Comparison of ENCODE assay signal across 8 mouse cellular contexts in genomic region chr2:30771368-30771805, GRCm38 (mm10). TPM values are rescaled to one million over a fixed set of nuclear protein-coding genes. Genes with fewer than 3 reads are reported as not detected.
DNase-seq lines count a peak whose midpoint lies in the region; ATAC-seq and TF ChIP-seq lines count a peak whose summit lies in the region.

No protein-coding gene starts in this region.

- peak overlapping the region; percentile 98 for H3K27ac ChIP-seq in layer of hippocampus, adult 2 months
- peak overlapping the region; percentile 96 for H3K27ac ChIP-seq in heart, embryonic 16.5 days (ENCODE audit: low read length)
- peak overlapping the region; percentile 97 for H3K27ac ChIP-seq in liver, embryonic 14.5 days
- peak overlapping the region; percentile 72; the same call in 1 of the 2 replicates for H3K27ac ChIP-seq in stomach, embryonic 14.5 days (ENCODE audit: low read length)

- ATAC-seq in heart, embryonic 16.5 days (replicated peaks; ENCODE audit: extremely low read depth, insufficient read depth, low FRiP score), result 0 out of 2 replicates have a peak, but pooled peaks have one; percentile 5
- peak; percentile 3; the same call in 1 of the 2 replicates for ATAC-seq in liver, embryonic 14.5 days (ENCODE audit: insufficient read depth)
- ATAC-seq in stomach, embryonic 14.5 days (ENCODE audit: insufficient number of reproducible peaks, insufficient read depth, low FRiP score, low read depth), result no peak

- no peak for DNase-seq in layer of hippocampus, adult 2 months (ENCODE audit: low spot score in 2 of 2)
- no peak for DNase-seq in layer of hippocampus, adult 9-11 months
- DNase-seq in embryo, embryonic 10 days (ENCODE audit: low spot score), result peak; percentile 56
- no peak for DNase-seq in liver, embryonic 14.5 days (ENCODE audit: low read depth in 3 of 3, low spot score in 3 of 3)
- DNase-seq in ovary, adult 18-20 months (ENCODE audit: low spot score), result no peak
- no peak for DNase-seq in frontal cortex, adult 2 months (ENCODE audit: extremely low spot score in 1 of 2, low spot score in 1 of 2)

- H3K9ac ChIP-seq in heart, embryonic 16.5 days (ENCODE audit: low read length), result peak overlapping the region; percentile 85
- peak overlapping the region; percentile 87 for H3K9ac ChIP-seq in liver, embryonic 14.5 days (replicated peaks)
- peak overlapping the region; percentile 57 for H3K9ac ChIP-seq in stomach, embryonic 14.5 days (replicated peaks; ENCODE audit: low read depth, low read length)

- no peaks in the 10 kb centered on the region for H3K9me3 ChIP-seq in heart, embryonic 16.5 days (replicated peaks; ENCODE audit: control insufficient read depth, low read length)
- H3K9me3 ChIP-seq in liver, embryonic 14.5 days (ENCODE audit: control insufficient read depth, low read length), result no peaks in the 10 kb centered on the region
- no peaks in the 10 kb centered on the region for H3K9me3 ChIP-seq in stomach, embryonic 14.5 days (ENCODE audit: control insufficient read depth, low read depth, low read length)

- peaks cover 26% of the 10 kb centered on the region for H3K4me1 ChIP-seq in heart, embryonic 16.5 days (ENCODE audit: control insufficient read depth, insufficient read depth, low read length)
- peaks cover 44 to 55% of the 10 kb centered on the region in 2 experiments for H3K4me1 ChIP-seq in liver, embryonic 14.5 days (replicated peaks; ENCODE audit: control insufficient read depth in 2 of 2, insufficient read depth in 2 of 2, low read length in 1 of 2)
- peaks cover 21% of the 10 kb centered on the region; the same call in 1 of the 2 replicates for H3K4me1 ChIP-seq in stomach, embryonic 14.5 days (ENCODE audit: control insufficient read depth, insufficient read depth, low read length)

- H3K27me3 ChIP-seq in heart, embryonic 16.5 days (ENCODE audit: control insufficient read depth, insufficient read depth, low read length), result no peaks in the 10 kb centered on the region
- H3K27me3 ChIP-seq in liver, embryonic 14.5 days (ENCODE audit: control insufficient read depth, insufficient read depth, low read length), result no peaks in the 10 kb centered on the region
- no peaks in the 10 kb centered on the region for H3K27me3 ChIP-seq in stomach, embryonic 14.5 days (ENCODE audit: control insufficient read depth, insufficient read depth, low read length)

- peak overlapping the region; percentile 68 for H3K4me3 ChIP-seq in layer of hippocampus, adult 2 months
- peak overlapping the region; percentile 62 for H3K4me3 ChIP-seq in heart, embryonic 16.5 days (ENCODE audit: low read length)
- H3K4me3 ChIP-seq in liver, embryonic 14.5 days (ENCODE audit: insufficient read depth in 1 of 2, low read depth in 2 of 2, low read length in 2 of 2), result peak overlapping the region; percentile 65 to 74
- H3K4me3 ChIP-seq in stomach, embryonic 14.5 days (ENCODE audit: low read depth, low read length), result peak overlapping the region; percentile 47

- TF ChIP-seq EP300 in liver, embryonic 14.5 days (IDR thresholded peaks at IDR 0.05; ENCODE audit: low read depth), result no peak

- peak overlapping the region; percentile 95 for H3K4me2 ChIP-seq in heart, embryonic 16.5 days (ENCODE audit: low read depth, low read length)
- peak overlapping the region; percentile 97 for H3K4me2 ChIP-seq in liver, embryonic 14.5 days (ENCODE audit: low read depth)
- peak overlapping the region; percentile 98 for H3K4me2 ChIP-seq in stomach, embryonic 14.5 days (replicated peaks; ENCODE audit: low read depth, low read length)

- H3K36me3 ChIP-seq in heart, embryonic 16.5 days (ENCODE audit: control insufficient read depth, insufficient read depth), result no peaks in the 10 kb centered on the region
- H3K36me3 ChIP-seq in liver, embryonic 14.5 days (replicated peaks; ENCODE audit: control insufficient read depth, insufficient read depth, low read depth), result no peaks in the 10 kb centered on the region
- H3K36me3 ChIP-seq in stomach, embryonic 14.5 days (ENCODE audit: control insufficient read depth, insufficient read depth, low read length), result no peaks in the 10 kb centered on the region

- WGBS in heart, embryonic 16.5 days, result 2% methylated on average over 51 of the region's 51 CpGs
- WGBS in liver, embryonic 14.5 days (ENCODE audit: insufficient replicate concordance), result under 1% methylated on average over 51 of the region's 51 CpGs
- under 1% methylated on average over 48 of the region's 51 CpGs for WGBS in stomach, embryonic 14.5 days

- TF ChIP-seq CTCF in layer of hippocampus, adult 2 months (conservative IDR thresholded peaks at IDR 0.05), result no peak
- no peak for TF ChIP-seq CTCF in liver, embryonic 14.5 days (IDR thresholded peaks at IDR 0.05; ENCODE audit: low read depth)

RNA-seq across cellular contexts. Expression of gene 1700001O22Rik, which starts 32.1 kb away (rescaled TPM):
- 1 to 10 TPM; 4.9 to 5.4 TPM for total RNA-seq in layer of hippocampus, adult 2 months (2021)
- 2.2 and 2.7 TPM in 2 replicates for polyA plus RNA-seq in heart, embryonic 16.5 days (2015; fragmentation: Nextera tagmentation; extraction: Ambion mirVana)
- polyA plus RNA-seq in liver, embryonic 14.5 days (2012; rRNA removed), result not detected in 2 replicates
- not detected in 2 replicates for polyA plus RNA-seq in liver, embryonic 14.5 days (2014; fragmentation: Nextera tagmentation; extraction: Ambion mirVana)
- polyA plus RNA-seq in stomach, embryonic 14.5 days (2014; fragmentation: Nextera tagmentation; extraction: Ambion mirVana), result 2.5 and 3.3 TPM in 2 replicates
- 10.8 and 12.3 TPM in 2 replicates for polyA plus RNA-seq in frontal cortex, adult 2 months (2012; rRNA removed)

RNA-seq across cellular contexts. Expression of gene Ntmt1, which starts 36.2 kb away (rescaled TPM):
- total RNA-seq in layer of hippocampus, adult 2 months (2021), result 10 to 100 TPM; 33.1 to 33.5 TPM
- polyA plus RNA-seq in heart, embryonic 16.5 days (2015; fragmentation: Nextera tagmentation; extraction: Ambion mirVana), result 90.0 and 90.4 TPM in 2 replicates
- 12.0 and 14.5 TPM in 2 replicates for polyA plus RNA-seq in liver, embryonic 14.5 days (2012; rRNA removed)
- 23.3 and 25.6 TPM in 2 replicates for polyA plus RNA-seq in liver, embryonic 14.5 days (2014; fragmentation: Nextera tagmentation; extraction: Ambion mirVana)
- 99.1 and 101 TPM in 2 replicates for polyA plus RNA-seq in stomach, embryonic 14.5 days (2014; fragmentation: Nextera tagmentation; extraction: Ambion mirVana)
- 40.5 and 48.8 TPM in 2 replicates for polyA plus RNA-seq in frontal cortex, adult 2 months (2012; rRNA removed)

RNA-seq across cellular contexts. Expression of gene Asb6, which starts 58.7 kb away (rescaled TPM):
- 10 to 100 TPM; 36.7 to 40.8 TPM for total RNA-seq in layer of hippocampus, adult 2 months (2021)
- 20.1 and 22.5 TPM in 2 replicates for polyA plus RNA-seq in heart, embryonic 16.5 days (2015; fragmentation: Nextera tagmentation; extraction: Ambion mirVana)
- 25.8 and 27.0 TPM in 2 replicates for polyA plus RNA-seq in liver, embryonic 14.5 days (2012; rRNA removed)
- 25.9 and 26.2 TPM in 2 replicates for polyA plus RNA-seq in liver, embryonic 14.5 days (2014; fragmentation: Nextera tagmentation; extraction: Ambion mirVana)
- polyA plus RNA-seq in stomach, embryonic 14.5 days (2014; fragmentation: Nextera tagmentation; extraction: Ambion mirVana), result 27.1 and 29.1 TPM in 2 replicates
- 41.2 and 45.1 TPM in 2 replicates for polyA plus RNA-seq in frontal cortex, adult 2 months (2012; rRNA removed)
